In genomic region chr11:100855178-100855577, GRCm38 (mm10) we compare ENCODE assay signal across 20 mouse cellular contexts.
"Had no signal": no experiment of that assay in that cellular context is flagged by ENCODE, and none has a peak within 500 bp of the region (broad histone marks: within the 10 kb centered on the region; RNA-seq: fewer than 3 reads in every experiment).

No protein-coding gene starts in this region.

- ATAC-seq: intestine, postnatal 0 days; liver, embryonic 12.5 days; midbrain, embryonic 13.5 days; midbrain, embryonic 16.5 days had no signal

- H3K9ac ChIP-seq: liver, embryonic 12.5 days; liver, embryonic 15.5 days; lung, embryonic 15.5 days; midbrain, embryonic 13.5 days; neural tube, embryonic 13.5 days; stomach, embryonic 15.5 days had no signal

- H3K27me3 ChIP-seq: stomach, embryonic 15.5 days had no signal

- H3K9me3 ChIP-seq: liver, embryonic 12.5 days; liver, embryonic 15.5 days; lung, embryonic 15.5 days; megakaryocyte, embryonic 14.5 days; midbrain, embryonic 10.5 days; midbrain, embryonic 13.5 days; neural tube, embryonic 13.5 days; stomach, embryonic 15.5 days had no signal

- H3K27ac ChIP-seq: left cerebral cortex, adult 2 months; liver, embryonic 12.5 days; liver, embryonic 15.5 days; lung, embryonic 15.5 days; midbrain, embryonic 10.5 days; midbrain, embryonic 13.5 days; neural tube, embryonic 13.5 days; stomach, embryonic 15.5 days had no signal

- H3K4me3 ChIP-seq: left cerebral cortex, adult 2 months; liver, embryonic 12.5 days; liver, embryonic 15.5 days; lung, embryonic 15.5 days; megakaryocyte, embryonic 14.5 days; midbrain, embryonic 10.5 days; midbrain, embryonic 13.5 days; myocyte; neural tube, embryonic 13.5 days; stomach, embryonic 15.5 days had no signal

- H3K4me2 ChIP-seq: liver, embryonic 12.5 days; liver, embryonic 15.5 days; lung, embryonic 15.5 days; midbrain, embryonic 13.5 days; neural tube, embryonic 13.5 days; stomach, embryonic 15.5 days had no signal

- DNase-seq: layer of hippocampus, postnatal 36 days; lung, adult 18-20 months; lung, postnatal 10 days; lung, postnatal 36 days; retina, postnatal 1 day; right cerebral cortex, postnatal 25 days; spleen, adult 18-20 months; thymus, postnatal 25 days had no signal

- H3K36me3 ChIP-seq: liver, embryonic 12.5 days; liver, embryonic 15.5 days; lung, embryonic 15.5 days; midbrain, embryonic 10.5 days; midbrain, embryonic 13.5 days; neural tube, embryonic 13.5 days; stomach, embryonic 15.5 days had no signal
